Mouse (Mus musculus) ovary, postnatal 36 days (tissue): Measurements from ENCODE around the gene Ccdc153.
A peak's percentile ranks its signal among the peaks of the same experiment; 100 is the strongest.

Source experiments
- DNase-seq: peaks from one replicate; pipeline ENCODE4 v3.0.0; 2022; ENCODE audit warnings: low spot score, mixed read lengths

The Ccdc153 gene

DNA sequence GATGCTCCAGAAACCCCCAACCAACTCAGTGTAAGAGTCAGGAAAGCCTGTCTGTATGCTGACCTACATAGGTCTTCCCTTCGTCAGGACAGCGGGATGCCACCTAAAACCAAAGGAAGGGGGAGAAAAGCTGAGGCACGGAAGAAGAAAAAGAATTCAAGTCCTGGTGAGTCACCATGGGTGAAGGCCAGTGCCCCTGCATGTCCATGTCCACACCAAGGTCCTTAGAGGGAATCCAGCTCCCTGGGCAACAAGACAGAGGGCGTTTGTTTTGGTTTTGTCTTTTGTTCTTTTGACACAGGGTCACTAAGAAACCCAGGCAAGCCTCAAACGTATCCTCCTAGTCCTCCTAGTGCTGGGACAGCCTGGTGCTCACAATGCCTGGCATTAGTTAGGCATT lies 435 bp downstream of the Ccdc153 start:
- DNase-seq, result no peak

DNA sequence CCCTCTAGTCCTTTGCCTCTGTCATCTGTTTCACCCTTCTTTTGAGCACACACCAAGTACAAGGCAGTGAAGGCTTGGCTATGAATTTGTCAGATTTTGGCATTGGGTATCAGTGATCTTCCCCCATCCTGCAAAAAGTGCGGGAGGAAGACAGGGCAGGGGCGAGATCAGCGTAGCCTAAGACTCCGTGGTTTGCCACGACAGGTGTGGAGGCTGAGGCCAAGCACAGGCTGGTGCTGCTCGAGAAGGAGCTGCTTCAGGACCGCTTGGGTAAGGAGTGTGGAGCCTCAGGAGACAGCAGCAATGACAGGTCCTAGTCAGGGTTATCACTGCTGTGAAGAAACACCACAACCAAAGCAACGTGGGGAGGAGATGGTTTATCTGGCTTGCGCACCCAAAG lies 942 bp downstream of the Ccdc153 start:
- no peak for DNase-seq

DNA sequence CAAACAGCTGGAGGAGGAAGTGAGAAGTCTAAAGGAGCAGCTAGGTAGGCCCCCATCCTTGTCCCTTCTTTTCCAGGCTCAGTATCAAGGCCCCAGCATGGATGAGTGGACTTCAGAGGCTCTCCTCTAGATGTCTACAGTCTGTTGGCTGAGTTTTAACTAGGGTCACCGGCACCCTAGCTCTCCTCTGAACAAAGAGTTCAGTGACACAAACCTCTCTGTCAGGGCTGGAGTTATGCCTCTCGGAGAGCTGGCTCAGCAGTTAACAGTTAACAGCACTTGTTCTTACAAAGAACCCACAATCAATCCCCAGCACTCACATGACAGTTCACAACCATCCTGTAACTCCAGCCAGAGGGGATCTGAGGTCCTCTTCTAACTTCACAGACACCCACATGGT lies 3.1 kb downstream of the Ccdc153 start:
- DNase-seq, result no peak

DNA sequence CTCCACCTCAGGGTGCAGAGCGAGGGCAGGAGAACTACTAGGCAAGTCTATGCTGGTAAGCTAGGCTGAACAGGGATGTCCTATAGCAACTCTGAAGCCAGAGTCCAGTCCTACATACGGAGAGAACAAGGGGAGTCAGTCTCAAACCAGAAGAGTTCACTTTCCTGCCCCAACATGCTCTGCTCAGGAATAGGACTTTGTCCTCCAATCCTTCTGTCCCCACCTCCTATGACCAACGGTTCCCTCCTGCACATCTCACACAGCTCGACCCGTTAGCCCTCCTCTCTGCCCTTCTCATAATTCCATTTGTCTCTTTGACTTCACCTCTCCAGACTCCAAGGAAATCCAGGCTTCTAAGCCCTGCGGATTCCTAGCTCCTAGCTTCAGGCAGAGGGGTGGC lies 7.4 kb downstream of the Ccdc153 start:
- no peak for DNase-seq

DNA sequence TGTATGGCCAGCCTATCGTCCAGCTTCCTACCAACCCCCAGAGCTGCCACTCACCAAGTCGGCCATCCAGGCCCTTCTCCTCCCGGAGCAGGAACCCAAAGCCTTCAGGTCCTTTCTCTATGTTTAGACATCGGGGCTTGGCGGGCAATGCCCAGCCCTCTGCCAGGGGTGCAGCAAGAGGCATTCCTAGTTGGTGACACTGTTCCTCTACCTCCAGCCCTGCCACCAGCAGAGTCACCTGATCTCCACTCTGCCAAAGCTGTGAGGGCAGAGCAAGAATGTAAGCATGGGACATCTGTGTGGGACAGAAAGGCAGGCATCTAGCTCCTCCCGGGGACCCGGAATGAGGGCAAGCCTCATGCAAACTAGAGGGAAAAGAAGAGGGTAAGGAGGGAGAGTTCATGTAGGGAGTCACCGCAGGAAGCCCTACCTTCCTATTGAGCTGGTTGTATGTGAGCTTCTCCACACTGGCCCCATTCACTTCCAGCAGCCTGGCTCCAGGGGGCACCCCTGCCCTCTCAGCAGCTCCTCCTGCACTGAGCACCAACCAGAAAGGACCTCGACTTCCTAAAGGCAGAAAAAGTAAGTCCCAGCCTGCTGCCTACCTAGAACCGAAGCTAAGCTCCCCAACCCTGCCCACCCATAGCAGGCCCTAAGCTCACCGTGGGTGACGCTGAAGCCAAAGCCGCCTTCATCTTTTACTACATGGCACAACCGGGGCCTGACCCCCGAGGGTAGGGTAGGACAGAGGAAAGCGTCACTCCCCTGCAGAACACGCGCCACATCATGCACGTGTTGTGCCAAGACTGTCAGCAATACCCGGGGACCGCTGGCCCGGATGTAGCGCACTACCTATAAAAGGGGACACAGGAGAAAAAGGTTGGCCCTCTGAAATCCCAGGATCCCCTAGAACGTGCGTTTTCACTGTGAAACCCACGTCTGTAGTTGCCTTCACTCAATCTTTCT lies 9.0 kb downstream of the Ccdc153 start:
- DNase-seq, result peak; percentile 73

DNA sequence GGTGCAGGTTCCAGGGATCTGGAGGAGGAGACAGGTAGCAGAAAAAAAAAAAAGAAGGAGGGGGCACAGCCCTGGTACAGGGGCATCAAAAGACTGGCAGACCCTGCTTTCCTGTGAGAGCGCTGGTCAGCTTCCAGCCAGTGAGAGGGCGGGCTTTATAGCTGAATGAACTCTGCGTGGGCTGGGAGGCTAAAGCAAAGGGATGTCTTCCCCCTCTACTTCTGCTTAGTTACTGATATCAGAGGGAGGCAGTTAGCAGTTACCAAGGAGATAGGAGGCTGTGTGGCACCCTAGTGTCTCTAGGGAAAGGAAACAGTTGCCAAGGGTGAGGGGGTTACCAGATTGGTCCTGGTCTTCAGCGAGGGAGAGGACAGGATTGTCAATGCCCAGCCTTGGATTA lies 10.0 kb downstream of the Ccdc153 start:
- no peak for DNase-seq

DNA sequence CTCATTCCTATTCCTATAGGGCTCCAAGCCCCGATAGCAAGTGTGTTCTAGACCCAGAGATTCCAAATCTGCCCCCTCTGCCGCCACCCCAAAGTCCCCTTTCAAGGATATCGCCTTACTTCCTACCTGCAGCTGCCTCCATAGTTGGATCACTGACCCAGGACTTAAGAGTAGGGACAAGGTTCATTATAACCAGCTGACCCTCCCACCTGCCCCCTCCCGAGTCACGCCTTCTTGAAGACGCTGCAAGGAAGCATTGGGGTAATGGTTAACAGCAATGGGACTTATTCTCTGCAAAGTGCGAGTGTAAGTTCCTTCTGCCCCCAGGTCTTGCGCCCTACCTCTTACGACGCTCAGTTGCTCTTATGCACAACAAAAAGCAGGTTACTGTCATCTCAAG lies 10.8 kb downstream of the Ccdc153 start, which contains the start of gene Pdzd3:
Pdzd3 (minus strand) TSS at position 158 of the 400 bp plus-strand sequence.
- no peak for DNase-seq

DNA sequence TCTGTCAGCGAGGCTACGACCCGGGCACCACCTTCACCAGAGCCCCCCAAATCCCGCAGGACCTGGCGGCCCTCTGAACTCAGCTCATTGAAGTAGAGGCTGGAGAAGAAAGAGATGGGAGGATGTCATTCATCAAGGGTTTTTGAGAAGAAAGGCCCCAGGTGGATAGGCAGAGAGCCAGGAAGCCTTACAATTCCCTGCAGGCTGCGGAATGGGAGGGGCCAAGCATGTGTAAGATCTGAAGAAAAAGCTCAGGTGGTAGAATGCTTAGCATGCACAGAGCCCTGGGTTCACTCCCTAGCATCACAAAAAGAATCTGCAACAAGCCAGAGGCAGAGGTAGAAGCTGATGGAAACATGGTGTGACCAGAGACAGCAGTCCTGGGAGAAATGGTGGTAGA lies 13.0 kb downstream of the Ccdc153 start:
- no peak for DNase-seq

DNA sequence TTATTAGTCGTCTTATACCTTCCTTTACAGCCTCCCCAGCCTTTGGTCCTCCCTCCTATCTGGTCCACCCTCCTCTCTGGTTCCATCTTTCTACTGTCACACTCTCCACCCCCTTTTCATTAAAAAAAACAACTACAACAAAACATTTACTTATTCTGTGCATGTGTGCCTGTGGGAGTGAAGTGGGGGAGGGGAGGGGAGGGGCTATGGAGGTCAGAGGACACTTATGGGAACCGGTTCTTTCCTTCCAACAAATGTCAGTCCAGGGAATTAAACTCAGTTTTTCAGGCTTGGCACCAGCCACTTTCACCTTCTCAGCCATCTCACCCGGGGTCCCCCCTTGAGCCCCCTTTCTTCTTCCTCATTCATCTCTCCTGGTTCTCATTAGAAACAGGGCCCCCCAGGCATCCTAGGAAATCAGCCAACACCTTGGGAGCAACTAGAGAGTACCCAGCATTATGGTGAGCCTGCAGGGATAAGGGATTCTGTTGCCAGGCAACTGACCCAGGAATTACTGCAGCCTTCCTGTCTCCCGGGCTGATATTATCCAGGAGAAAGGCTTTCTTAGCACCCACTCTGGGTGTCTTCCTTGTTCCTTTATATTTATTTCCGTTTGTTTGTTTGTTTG lies 14.1 kb downstream of the Ccdc153 start:
- no peak for DNase-seq

DNA sequence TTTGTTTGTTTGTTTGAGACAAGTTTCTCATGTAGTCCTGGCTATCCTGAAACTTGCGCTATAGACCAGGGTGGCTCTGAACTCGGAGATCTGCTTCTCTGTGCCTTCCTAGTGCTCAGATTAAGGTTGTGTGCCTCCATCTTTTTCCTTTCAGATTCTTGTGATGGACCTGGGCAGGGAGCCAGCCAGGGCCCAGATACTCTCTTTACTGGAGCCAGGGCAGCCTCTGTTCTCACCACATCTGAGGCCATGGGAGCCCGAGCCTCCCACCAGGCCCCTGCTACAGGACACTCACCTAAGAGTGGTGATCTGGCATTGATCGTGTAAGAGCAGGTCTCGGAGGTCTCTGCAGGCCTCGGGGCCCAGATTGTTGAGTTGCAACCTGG lies 14.7 kb downstream of the Ccdc153 start:
- DNase-seq, result no peak

DNA sequence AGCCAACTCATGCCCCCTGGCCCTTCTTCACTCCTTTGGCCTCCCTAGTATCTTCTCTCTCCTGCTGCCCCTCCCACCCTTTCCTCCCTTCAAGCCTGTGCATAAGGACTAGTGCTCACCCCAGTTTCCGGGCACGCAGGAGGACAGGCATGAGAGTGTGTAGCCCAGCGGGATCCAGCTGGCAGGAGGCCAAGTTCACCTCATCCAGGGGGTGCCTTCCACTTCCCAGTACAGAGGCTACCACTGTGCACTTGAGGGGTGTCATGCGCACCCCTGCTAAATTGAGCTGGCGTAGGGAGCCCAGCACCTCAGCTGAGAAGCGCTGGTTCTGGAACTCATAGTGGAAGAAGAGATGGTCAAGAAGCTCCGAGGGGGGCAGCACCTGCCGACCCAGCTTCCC lies 15.7 kb downstream of the Ccdc153 start:
- DNase-seq, result no peak

DNA sequence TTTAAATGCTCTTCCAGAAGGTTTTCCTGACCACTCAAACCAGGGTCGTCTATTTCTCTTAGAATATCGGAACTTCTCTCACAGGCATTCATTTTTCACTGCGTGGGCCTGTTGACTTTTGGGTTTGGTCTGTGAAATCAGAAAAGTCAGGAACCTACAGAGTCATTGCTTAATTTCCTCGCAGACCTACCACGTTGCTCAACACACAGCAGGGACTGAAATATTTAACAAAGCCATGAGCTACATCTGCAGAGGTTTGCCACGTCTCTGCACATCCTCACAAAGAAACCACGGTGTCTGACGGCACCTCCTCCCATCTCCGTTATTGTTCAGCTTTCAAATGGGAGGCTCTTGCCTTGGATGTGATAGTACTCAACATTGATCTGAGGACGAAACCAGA lies 18.5 kb downstream of the Ccdc153 start:
- DNase-seq, result no peak

DNA sequence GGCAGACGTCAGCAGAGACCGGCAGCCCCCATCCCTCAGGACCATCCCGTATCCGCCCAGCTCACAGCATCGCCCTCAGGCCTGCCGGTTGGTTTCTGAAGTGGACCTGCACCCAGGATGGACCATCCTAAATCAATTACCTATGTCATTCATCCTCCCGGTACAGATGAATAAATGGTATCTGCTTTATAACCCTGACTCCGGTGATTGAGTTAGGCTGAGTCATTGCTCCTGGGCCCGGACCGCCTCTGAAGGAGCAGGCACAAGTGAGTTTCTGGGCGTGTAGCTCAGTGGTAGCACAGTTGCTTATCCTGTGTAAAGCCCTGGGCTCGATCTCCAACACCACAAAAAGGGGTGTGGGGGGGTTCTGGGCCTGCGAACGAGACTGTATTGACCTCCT lies 20.9 kb downstream of the Ccdc153 start:
- DNase-seq, result no peak

DNA sequence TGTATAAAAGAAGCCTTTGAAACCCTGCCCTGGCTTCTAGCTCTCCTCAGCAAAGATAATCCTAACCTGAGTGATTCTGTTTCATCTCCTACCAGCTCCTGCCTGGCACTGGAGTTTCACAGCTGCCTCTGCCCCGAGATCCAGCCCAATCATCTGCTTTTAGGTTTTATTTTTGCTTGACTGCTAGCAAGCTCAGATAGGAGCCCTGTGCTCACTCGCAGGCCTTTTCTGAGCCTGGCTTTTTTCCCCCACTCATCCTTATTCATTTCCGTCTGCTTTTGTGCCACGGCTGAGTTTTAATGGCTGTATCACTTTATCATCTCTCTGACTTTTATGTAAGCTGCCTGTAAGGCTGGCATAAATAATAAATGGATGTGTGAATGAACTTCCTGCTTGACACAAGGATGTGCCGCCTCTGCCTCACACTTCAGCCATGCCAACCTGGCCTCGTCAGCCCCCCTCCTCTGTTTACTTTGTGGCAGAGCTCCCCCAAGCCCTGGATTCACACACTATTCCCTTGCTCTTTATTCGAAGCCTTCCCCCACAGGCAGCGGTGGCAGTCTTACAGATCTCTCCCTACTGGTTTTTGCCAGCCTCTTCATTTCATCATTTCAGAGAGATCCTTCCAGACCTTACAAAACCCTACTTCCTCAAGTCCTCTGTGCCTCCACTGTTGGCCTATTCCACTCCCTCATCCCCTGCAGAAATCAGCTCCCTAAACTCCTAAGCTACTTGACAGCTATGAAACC lies 26.2 kb downstream of the Ccdc153 start:
- no peak for DNase-seq

DNA sequence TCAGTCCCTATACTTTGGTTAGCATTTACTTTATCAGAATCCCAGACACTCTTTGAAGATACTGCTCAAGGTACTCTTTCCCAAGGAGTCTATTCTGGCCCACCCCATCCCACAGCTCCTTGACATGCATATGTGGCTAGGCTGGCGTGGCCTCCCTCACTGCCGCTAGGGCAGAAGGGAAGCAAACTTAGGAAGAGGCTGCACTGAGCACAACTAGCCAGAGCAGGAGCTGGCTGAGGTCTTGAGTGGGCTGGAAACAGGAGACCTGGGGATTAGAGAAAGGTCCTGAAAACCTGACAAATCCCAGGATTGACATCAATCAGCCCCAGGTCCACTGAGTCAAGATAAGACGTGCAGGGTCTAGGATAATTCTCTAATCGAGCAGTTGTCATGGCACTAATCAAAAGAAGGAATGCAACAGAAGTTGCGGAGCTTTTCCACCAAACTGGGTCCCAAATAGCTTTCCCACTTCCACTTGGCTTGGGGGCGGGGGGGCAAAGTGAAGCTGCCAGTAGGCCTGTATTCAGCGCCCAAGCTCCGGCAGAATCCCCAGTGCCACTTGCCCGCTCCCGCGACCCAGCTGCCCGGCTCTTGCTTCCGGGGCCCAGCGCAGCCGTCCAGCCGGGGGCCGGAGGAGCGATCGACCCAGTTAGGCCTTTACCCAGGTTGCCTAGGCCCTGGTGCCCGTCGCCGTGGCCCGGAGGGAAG lies 27.0 kb downstream of the Ccdc153 start:
- DNase-seq, result peak; percentile 31

DNA sequence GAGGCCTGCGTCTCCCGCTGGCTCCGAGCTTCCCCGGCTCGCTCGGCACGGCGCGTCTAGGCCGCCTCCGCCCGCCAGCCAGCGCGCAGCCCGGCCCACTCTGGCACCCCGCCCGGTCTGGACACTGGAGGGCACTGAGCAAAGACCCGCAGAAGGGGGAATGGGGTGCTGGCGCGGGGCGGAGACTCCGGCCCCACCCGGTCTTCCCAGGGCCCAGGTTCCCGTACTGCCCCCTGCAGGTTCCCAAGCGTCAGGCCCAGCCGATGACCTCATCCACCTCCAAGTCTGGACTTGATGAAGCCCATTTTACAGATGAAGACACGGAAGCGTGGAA lies 27.5 kb downstream of the Ccdc153 start:
- DNase-seq, result peak; percentile 93

DNA sequence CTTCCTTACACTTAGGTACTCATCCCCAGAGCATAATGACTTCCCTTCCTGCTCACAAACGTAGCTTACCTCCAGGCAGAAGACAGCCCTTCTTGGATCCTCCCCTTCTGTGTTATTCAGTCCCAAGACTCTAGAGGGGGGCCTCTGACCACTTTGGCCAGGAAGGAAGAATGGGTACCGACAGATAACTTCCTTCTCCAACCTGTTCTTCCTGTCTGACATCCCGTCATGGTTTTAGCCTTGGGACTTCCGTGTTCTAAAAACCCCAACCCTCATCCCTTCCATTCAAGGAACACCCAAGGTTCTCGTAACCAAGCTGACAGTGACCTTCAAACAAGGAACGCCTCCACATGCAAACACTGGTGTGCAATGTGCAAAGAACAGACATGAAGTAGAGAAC lies 28.0 kb downstream of the Ccdc153 start, which contains the start of gene Nlrx1:
Nlrx1 (minus strand) TSS at position 168 of the 400 bp plus-strand sequence.
- no peak for DNase-seq

DNA sequence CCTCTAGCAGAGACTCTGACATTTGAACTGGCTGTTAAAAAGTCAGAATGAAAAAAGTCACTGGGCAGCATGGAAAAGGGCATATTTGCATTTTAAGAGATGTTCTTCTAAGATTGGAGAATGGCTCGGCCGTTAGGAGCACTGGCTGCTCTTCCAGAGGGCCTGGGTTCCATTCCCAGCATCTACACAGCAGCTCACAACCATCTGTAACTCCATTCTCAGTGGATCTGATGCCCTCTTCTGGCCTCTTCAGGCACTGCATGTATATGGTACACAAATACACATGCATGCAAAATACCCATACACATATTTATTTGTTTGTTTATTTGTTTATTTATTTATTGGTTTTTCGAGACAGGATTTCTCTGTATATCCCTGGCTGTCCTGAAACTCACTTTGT lies 28.6 kb downstream of the Ccdc153 start:
- DNase-seq, result no peak

DNA sequence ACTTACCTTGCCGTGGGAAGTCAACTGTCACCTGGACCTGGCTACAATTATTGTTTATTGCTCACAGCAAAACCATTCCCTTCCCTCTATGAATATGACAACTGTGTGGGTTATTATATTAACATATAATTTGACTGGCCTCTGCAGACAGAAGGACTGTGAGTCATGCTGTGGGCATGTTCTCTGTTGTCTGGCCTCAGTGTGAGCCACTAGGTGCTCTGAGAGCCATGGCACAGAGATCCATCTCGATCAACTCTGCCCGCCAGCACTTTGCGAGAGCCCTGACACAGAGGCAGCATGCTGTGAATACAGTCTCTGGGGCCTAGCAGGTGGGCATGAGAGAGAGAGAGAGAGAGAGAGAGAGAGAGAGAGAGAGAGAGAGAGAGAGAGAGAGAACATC lies 29.5 kb downstream of the Ccdc153 start:
- DNase-seq, result no peak

DNA sequence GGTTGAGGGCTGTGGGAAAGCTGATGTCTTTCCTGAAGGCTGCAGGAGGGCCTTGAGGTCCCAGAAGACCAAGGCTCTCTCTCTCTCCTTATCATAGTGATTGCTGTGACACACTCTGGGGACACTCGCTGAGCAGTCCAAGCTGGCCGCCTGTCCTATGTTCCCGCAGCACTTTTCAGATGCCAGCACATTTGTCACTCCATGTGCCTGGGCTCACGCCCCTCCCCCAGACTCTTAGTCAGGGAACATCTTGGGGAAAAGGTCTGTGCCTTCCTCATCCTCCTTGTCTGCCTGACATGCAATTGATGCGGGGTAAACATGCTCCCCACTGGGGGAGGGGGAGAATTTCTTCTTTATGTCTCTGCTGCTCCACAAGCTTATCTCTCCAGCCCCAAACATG lies 42.7 kb downstream of the Ccdc153 start:
- DNase-seq, result no peak

DNA sequence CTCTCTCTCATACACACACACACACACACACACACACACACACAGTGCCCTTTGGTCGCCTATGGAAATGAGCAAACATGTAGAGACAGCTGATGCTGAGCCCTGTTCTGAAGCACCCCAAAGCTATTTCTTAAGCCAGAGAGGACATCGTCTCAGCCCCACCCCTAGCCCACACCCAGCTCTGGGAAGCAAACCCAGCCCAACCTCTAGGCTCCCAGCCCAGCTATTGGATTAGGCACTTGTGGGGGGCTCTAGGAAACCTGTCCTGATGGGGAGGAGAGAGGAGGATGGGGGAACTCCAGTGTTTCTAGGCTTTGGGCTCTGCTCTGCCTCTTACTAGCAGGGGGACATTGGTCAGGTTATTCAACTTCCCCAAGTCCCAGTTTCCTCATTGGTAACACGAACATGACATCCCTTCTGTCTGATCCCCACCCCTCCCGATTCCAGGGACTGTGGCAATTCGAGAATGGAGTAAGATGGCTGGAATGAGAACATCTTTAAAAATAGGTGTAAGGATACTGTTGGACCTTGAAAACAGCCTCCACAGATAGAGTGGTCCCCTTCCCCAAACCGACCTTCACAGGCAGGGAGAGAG lies 45.9 kb downstream of the Ccdc153 start:
- no peak for DNase-seq

DNA sequence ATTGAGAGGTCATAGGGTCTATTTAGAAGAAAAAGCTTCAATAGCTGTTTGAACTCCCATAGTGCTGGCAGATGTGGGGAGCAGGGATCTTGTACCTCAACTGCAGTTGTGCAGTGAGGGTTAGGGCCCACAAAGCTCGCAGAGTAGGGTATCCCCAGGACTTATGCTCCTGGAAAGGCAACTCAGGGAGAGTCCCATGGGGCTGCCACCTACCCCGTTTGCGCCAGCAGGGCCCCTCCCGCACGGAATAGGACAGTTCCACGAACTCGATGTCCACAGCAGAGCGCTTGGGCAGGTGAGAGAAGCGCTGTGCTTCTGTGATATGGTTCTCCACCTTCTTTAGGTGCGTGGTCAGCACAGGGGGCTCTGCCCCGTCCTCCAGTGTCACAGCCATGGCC lies 46.5 kb downstream of the Ccdc153 start:
- no peak for DNase-seq
